Mouse (Mus musculus): Measurements from ENCODE around the gene Gpr137b.
"Not testable (repeated sequence)": the region's sequence is repeated elsewhere in the genome, so short reads cannot be mapped to it uniquely, and the experiment has no call there.

Gpr137b gene

DNA sequence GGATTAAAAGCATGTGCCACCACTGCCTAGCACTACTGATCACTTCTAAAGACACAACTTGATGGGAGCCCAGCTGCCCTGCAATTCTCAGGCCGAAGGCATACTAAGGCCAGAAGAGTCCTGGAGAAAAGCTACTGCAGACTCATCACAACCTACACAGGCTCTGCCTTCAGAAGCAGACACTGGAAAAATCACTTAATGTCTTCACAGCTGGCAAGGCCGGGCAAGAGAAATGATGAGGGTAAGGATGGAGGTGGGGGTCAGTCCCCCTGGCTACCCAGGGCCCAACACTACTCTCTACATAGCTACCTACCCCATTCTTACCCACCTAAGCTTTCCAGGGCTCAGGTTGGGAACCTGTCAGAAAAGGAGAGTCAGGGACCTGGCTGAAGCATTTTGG lies 27.4 kb downstream of the Gpr137b start:
- not testable (repeated sequence) for DNase-seq (ENCODE audit: low read depth, low spot score)

DNA sequence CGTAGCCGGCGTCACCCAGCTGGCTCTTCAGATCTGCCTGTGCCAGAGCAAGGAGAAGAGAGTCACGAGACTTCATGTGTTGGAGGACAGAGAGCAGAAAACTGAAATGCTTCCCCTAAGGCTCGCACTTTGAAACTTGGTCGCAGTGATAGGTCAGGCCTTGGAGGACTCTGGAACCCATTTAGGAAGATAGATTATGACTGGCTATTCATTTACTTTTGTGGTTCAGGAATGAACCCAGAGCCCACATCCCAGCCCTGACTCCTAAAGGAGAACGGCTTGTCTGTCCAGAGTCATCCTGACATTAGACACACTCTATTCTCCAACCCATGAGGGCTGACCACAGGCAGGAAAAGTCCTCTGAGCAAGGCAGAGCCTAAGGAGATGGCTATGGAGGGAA lies 30.3 kb downstream of the Gpr137b start:
- not testable (repeated sequence) for DNase-seq (ENCODE audit: low read depth, low spot score)

DNA sequence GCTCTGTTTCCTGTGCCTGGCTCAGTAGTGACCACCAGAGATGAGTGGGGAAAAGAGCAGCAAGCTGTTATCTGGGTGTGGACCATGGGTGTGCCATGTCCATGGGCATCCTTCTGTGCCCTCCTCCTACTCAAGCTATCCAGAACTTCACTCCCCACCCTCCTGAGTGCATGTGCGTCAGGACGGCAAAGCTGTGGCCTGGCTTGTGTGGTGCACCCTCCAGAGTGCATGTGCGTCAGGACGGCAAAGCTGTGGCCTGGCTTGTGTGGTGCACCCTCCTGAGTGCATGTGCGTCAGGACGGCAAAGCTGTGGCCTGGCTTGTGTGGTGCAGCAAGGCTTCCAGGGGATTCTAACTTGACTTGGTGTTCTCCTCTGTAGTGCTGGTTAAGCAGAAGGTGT lies 31.6 kb downstream of the Gpr137b start:
- DNase-seq (ENCODE audit: low read depth, low spot score) = not testable (repeated sequence)

DNA sequence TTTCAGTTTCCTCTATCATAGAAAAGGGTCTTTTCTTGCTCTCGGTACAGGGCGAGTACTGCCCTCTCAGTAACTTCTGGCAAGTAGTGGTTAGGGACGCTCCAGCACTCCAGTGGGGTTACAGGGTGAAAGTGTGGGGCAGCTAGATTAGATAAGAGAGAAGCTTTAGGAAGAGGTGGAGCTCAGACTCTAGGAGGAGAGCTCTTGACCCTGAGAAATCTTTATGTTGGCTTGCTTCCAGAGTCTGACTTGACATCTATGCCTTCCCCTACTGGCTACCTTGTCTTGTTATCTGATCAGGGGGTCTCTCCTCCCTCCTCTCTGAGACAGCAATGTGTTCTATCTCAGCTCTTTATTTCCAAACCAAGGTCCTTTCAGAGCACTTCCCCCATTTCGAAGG lies 33.8 kb downstream of the Gpr137b start:
- DNase-seq (ENCODE audit: low read depth, low spot score) = not testable (repeated sequence)

DNA sequence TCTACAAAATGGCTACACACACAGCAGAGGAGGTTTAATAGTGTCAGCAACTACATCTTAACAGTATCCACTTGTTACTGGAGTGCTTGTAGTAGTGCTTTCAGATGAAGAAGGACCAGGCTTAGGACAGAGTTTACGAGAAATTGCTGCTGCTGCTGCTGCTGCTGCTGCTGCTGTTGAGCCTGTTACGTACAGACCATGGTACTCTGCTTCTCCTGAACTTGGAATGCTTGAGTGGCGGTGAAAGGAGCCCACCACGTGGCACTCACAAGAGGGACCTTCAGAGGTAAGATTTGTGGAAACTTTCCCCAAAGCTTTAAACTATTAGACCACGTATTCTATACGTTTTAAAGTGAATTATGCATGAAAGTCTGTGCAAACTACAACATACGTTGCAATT lies 35.2 kb downstream of the Gpr137b start:
- DNase-seq (ENCODE audit: low read depth, low spot score) = not testable (repeated sequence)

DNA sequence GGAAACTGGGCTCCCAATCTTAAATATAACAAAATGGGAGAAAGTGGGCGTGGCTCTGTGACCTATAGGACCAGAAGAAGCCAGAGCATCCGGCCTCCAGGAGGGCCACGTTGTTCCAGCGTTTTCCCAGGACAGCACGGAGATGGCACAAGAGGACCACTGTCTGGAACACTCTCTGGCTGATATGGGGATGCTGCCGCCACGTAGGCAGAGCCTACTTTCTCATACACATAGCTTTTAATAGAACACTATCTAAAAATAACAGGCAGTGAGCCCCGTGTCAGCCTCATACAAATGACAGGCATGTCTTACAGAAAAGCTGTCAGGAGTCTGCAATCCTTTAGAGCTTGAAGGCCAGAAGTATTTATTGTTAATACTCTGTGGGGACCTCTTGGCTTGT lies 35.7 kb downstream of the Gpr137b start:
- DNase-seq (ENCODE audit: low read depth, low spot score) = not testable (repeated sequence)

DNA sequence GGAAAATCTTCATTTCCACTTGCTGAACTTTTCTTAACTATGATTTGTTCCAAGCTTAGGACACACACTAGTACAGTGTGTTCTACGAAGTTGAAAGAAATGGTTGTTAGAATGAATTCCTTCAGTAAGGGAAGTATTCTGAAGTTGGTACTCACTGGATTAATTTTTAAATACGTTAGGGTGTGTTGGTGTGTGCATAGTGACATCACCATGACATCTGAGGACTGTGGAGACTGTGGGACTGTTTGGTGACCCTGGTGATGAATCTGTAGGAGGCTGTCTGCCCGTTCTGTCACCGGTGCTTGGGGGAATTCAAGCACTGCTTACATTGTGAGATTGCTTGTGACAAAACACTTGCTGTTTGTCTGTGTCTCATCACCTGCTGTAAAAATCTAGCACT lies 41.7 kb downstream of the Gpr137b start:
- DNase-seq (ENCODE audit: low read depth, low spot score) = not testable (repeated sequence)

DNA sequence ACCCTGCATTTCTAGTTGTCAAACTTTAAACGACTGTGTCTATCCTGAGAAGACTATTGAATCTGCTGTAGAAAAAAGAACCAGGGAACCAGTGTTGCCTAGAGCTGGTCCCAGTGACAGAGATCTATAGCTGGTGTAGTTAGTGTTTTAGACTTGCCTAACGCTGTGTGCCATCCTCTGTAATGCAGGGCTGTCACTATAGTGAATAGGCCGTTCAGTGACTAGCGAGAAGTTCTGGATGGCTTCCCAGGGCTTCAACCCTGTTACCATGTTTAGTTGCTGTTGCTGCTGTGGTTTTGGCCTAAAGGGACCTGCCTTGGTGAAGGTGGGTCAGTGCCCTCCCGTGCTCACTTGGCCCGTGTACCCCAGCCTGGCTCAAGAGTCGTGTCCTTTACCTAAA lies 43.1 kb downstream of the Gpr137b start:
- DNase-seq (ENCODE audit: low read depth, low spot score) = not testable (repeated sequence)

DNA sequence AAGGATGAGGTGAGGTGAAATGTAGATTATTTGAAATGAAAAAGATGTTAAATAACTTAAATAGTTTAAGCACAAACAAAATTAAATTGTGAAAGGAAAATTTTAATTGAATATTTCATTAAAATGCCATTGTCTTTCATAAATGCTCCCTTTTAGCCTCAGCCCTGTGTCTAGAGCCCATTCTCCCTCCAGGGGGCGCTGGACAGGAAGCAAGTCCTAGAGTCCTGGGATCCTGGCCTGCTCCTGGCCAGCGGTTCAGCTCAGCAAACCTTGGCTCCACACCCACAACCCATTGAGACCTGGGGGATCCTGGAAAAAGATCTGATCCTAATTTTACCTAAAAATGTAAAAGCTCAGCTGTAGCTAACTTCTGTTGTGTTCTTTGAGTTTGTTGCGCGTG lies 44.5 kb downstream of the Gpr137b start:
- DNase-seq (ENCODE audit: low read depth, low spot score) = peak; percentile 47

DNA sequence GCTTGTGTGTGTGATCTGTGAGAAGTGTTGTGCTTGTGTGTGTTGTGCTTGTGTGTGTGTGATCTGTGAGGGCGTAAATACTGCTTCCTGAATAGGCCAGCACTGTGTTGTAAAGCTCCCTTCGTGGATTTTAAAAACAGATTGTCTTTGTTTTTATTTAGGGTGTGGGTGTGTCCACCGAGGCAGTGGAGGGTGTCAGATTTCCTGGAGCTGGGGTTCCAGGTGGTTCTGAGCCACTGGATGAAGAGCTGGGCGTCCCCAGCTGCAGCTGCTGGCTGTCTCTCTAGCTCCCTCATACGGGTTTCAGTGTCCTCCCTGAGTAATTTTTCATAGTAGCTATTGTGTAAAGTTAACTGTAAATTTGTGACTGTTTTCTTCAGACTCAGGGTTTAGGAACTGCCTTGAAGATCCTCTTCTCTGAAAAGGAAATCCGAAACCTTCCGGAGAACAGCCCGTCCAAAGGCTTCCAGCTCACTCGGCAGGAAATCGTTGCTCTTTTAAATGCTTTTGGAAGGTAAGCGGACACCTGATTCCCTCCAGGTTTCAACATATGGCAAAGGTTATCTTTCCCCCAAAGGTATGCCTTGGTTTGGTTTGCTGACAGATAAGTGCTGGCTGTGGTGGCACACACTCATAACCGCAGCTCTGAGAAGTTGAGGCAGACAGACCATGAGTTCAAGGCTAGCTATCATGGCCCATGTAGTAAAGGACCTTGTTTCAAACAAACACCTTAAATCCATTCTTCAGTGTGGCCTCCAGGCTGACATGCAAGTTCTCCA lies 46.0 kb downstream of the Gpr137b start:
- peak; percentile 62 for DNase-seq (ENCODE audit: low read depth, low spot score)

DNA sequence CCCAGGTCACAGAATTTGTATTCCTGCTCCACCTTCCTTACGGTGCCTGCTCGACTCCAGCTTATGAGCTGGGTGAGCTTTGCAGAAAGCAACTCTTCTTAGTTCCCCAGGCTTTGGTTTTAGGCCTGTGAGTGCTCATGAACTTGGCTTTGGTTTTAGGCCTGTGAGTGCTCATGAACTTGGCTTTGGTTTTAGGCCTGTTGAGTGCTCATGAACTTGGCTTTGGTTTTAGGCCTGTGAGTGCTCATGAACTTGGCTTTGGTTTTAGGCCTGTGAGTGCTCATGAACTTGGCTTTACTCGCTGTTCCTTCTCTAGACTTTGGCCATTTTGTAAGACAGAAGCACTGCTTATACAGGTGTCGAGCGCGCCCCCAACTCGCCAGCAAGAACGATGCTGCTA lies 56.5 kb downstream of the Gpr137b start:
- not testable (repeated sequence) for DNase-seq (ENCODE audit: low read depth, low spot score)

DNA sequence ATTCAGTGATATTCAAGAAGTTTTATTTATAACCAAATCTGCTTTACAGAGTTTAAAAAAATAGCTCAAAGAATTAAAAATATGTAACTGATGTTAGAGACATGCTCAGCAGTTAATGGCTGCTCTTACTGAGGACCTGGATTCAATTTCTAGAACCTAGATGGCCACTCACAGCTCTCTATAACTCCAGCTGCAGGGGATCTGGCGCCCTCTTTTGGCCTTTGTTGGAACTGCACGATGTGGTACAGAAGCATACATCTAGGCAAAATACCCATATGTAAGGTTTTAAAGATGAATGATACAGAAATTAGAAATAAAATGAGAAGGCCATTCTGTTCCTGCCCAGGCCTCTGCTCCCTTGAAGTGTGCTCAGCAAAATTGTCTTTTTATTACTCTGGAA lies 64.9 kb downstream of the Gpr137b start:
- peak; percentile 67 for DNase-seq (ENCODE audit: low read depth, low spot score)

All from A20 (cell line).